Mouse (Mus musculus): Measurements from ENCODE around the gene Trip13.

- no peak for TF ChIP-seq CTCF (IDR thresholded peaks at IDR 0.05; ENCODE audit: extremely low read depth, insufficient read length, insufficient replicate concordance, low read depth, low read length)
- no peak for TF ChIP-seq POLR2A (IDR thresholded peaks at IDR 0.05; ENCODE audit: low read depth, low read length)
Observed at GRCm38 (mm10) chr13:73886066-73886465, 51.5 kb downstream of the Trip13 start.
